Mouse (Mus musculus): ENCODE results near the gene Selenoh. TPM values are rescaled to one million over a fixed set of nuclear protein-coding genes. Genes with fewer than 3 reads are reported as not detected.

The Selenoh gene
- polyA plus RNA-seq, 1 experiment from 2014 or later, result 419 TPM

DNA sequence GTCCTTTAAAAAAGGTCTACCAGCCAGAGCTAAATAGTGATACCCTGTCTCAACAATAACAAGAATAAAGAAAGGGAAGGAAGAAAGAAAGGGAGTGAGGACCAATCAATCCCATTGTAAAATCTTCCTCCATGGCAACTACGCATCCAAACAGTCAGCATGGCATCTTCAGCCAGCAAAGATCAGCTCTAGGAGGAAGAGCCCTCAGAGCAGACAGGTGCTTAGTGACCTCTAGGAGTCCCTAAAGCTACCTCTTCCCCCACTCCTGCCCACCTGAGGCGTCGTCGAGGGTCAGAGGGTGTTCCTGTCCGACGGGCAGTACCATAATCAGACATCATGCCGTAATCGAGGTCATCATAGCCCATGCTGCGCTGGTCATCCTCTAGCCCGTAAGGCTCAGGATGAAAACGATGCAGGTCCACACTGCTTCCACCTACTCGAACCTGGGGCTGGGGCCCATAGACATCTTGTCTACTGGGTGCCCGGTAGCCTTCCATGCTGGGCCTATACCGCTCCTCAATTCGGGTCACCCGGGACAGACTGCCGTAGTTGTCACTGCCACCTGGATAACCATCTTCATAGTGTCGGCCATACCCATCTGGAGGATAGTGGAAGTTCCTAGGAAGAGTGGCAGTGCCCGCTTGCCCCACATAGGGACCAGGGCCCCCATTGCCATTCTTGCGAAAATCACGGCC is 50.8 kb downstream of the Selenoh start:
- Histone ChIP-seq H3K27ac (ENCODE audit: low read depth) (no peak overlapping the region), H3K4me3 (ENCODE audit: low read depth, low read length) (no peak overlapping the region), H3K9ac (no peak overlapping the region), H3K36me3 (ENCODE audit: insufficient read depth) (peaks cover 82% of the 10 kb centered on the region), H3K4me1 (ENCODE audit: insufficient read depth) (no peaks in the 10 kb centered on the region), H3K9me3 (ENCODE audit: low read depth, low read length) (no peaks in the 10 kb centered on the region), H3K27me3 (ENCODE audit: insufficient read depth, low read length) (no peaks in the 10 kb centered on the region), H3K4me2 (no peak overlapping the region)
- no peak for TF ChIP-seq CTCF (IDR thresholded peaks at IDR 0.05; ENCODE audit: low read depth)
- DNase-seq (no peak), ATAC-seq (ENCODE audit: insufficient read depth) (no peak)
- 93% methylated on average over 21 of the region's 21 CpGs for WGBS

Other genes starting within 250 kb of the Selenoh start
- 42.3 and 47.3 TPM in 2 replicates for gene Calcrl, start 245.4 kb downstream of the Selenoh start, polyA plus RNA-seq (2014; fragmentation: Nextera tagmentation; extraction: Ambion mirVana)
- 63.1 and 66.3 TPM in 2 replicates for gene Tfpi, start 194.0 kb downstream of the Selenoh start, polyA plus RNA-seq (2014; fragmentation: Nextera tagmentation; extraction: Ambion mirVana)
- 59.9 and 63.3 TPM in 2 replicates for gene Ctnnd1, start 20.0 kb downstream of the Selenoh start, polyA plus RNA-seq (2014; fragmentation: Nextera tagmentation; extraction: Ambion mirVana)
- 0.22 and 0.39 TPM in 2 replicates for gene Btbd18, start 11.7 kb downstream of the Selenoh start, polyA plus RNA-seq (2014; fragmentation: Nextera tagmentation; extraction: Ambion mirVana)
- not detected in 2 replicates for gene Gm28635, start 7.3 kb upstream of the Selenoh start, polyA plus RNA-seq (2014; fragmentation: Nextera tagmentation; extraction: Ambion mirVana)
- gene Med19, start 7.6 kb upstream of the Selenoh start, polyA plus RNA-seq (2014; fragmentation: Nextera tagmentation; extraction: Ambion mirVana), result 44.8 and 45.4 TPM in 2 replicates
- 110 and 117 TPM in 2 replicates for gene Tmx2, start 8.4 kb upstream of the Selenoh start, polyA plus RNA-seq (2014; fragmentation: Nextera tagmentation; extraction: Ambion mirVana)
- gene Zdhhc5, start 44.4 kb upstream of the Selenoh start, polyA plus RNA-seq (2014; fragmentation: Nextera tagmentation; extraction: Ambion mirVana), result 30.8 and 31.0 TPM in 2 replicates
- 25.6 and 28.1 TPM in 2 replicates for gene Clp1, start 56.6 kb upstream of the Selenoh start, polyA plus RNA-seq (2014; fragmentation: Nextera tagmentation; extraction: Ambion mirVana)
- 6.4 and 7.4 TPM in 2 replicates for gene Ypel4, start 63.3 kb upstream of the Selenoh start, polyA plus RNA-seq (2014; fragmentation: Nextera tagmentation; extraction: Ambion mirVana)
- gene Gm19426, start 72.9 kb upstream of the Selenoh start, polyA plus RNA-seq (2014; fragmentation: Nextera tagmentation; extraction: Ambion mirVana), result 4.7 and 4.9 TPM in 2 replicates
- gene Serping1, start 104.7 kb upstream of the Selenoh start, polyA plus RNA-seq (2014; fragmentation: Nextera tagmentation; extraction: Ambion mirVana), result 65.4 and 70.3 TPM in 2 replicates
- 39.1 and 40.0 TPM in 2 replicates for gene Ube2l6, start 128.1 kb upstream of the Selenoh start, polyA plus RNA-seq (2014; fragmentation: Nextera tagmentation; extraction: Ambion mirVana)
- gene Smtnl1, start 151.9 kb upstream of the Selenoh start, polyA plus RNA-seq (2014; fragmentation: Nextera tagmentation; extraction: Ambion mirVana), result 0.11 and 0.24 TPM in 2 replicates
- 55.4 and 58.7 TPM in 2 replicates for gene Timm10, start 156.2 kb upstream of the Selenoh start, polyA plus RNA-seq (2014; fragmentation: Nextera tagmentation; extraction: Ambion mirVana)
- 18.8 and 20.2 TPM in 2 replicates for gene Slc43a1, start 168.1 kb upstream of the Selenoh start, polyA plus RNA-seq (2014; fragmentation: Nextera tagmentation; extraction: Ambion mirVana)
- 1.1 and 1.2 TPM in 2 replicates for gene Rtn4rl2, start 215.9 kb upstream of the Selenoh start, polyA plus RNA-seq (2014; fragmentation: Nextera tagmentation; extraction: Ambion mirVana)

Measured in lung, embryonic 14.5 days (tissue).